Mouse (Mus musculus): Measurements from ENCODE around the gene Ppp1r12a. TPM values are rescaled to one million over a fixed set of nuclear protein-coding genes. Genes with fewer than 3 reads are reported as not detected.

Ppp1r12a gene
- polyA plus RNA-seq, 1 experiment: 168 TPM

DNA sequence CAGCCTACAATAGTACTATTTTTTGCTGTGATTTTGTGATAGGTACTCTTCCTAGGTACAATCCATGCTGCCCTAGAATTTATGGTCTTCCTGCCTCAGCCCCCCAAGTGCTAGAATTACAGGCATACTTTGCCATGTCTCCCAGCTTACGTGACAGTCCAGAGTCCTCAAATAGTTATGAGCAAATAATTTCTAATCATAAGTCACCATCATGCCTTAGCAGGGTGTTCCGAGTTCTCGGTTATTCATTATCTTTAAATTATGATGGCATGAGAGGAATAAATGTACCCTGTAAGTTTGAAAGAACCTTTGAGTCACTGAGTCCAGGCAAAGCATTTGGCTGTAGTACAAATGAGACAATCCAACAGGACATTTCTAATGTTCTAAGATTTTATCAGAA lies 5.9 kb upstream of the Ppp1r12a start:
- H3K27ac ChIP-seq (ENCODE audit: insufficient read depth, low read length): no peak overlapping the region
- H3K4me3 ChIP-seq (ENCODE audit: insufficient read depth, low read length): no peak overlapping the region
- H3K4me1 ChIP-seq (ENCODE audit: control insufficient read depth, insufficient read depth, low read length): no peaks in the 10 kb centered on the region
- TF ChIP-seq POLR2A (IDR thresholded peaks at IDR 0.05; ENCODE audit: low read depth, low read length) (no peak), CTCF (IDR thresholded peaks at IDR 0.05; ENCODE audit: borderline replicate concordance, insufficient read depth, low read length) (no peak)

DNA sequence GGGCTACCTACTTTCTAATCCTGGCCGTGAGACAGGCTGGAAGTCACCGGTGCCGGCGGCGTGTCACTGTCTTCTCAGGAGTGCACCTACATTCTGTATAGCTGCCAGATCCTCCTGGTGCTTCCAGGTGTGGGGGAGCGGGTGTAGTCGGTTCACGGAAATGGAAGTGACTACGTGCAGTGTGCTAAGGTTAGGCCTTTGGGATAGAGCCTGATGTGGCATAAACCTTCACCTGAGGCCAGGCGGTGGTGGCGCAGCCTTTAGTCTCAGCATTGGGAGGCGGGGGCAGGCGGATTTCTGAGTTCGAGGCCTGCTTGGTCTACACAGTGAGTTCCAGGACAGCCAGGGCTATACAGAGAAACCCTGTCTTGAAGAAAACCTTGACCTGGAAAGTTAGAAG lies 3.0 kb upstream of the Ppp1r12a start:
- TF ChIP-seq CTCF (IDR thresholded peaks at IDR 0.05; ENCODE audit: borderline replicate concordance, insufficient read depth, low read length) (no peak), POLR2A (IDR thresholded peaks at IDR 0.05; ENCODE audit: low read depth, low read length) (no peak)
- Histone ChIP-seq H3K27ac (ENCODE audit: insufficient read depth, low read length) (no peak overlapping the region), H3K4me3 (ENCODE audit: insufficient read depth, low read length) (no peak overlapping the region), H3K4me1 (ENCODE audit: control insufficient read depth, insufficient read depth, low read length) (no peaks in the 10 kb centered on the region)

DNA sequence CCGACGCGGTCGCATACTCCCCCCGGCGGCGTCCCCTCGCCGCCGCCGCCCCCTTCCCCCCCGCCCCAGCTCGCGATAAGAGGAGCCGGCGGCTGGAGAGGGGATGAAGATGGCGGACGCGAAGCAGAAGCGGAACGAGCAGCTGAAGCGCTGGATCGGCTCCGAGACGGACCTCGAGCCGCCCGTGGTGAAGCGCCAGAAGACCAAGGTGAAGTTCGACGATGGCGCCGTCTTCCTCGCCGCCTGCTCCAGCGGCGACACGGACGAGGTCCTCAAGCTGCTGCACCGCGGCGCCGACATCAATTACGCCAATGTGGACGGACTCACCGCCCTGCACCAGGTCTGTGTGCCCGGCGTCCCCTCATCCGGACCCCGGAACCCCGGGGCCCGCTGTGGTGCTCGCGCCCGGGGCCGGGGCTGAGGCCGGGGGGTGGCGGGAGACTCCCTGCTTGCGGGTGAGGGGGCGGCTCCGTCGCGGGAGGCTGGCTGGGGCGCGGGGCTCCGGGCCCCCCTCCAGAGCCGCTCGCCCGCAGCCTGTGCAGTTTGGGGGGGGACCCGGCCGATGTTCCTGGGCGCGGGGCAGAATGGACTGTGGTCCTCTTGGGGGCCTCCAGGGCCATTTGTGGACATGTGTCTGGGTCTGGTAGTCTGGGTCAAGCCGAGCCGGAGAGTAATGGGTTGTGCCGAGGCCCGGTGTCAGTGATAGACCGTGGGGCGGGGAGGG lies 466 bp downstream of the Ppp1r12a start:
- Histone ChIP-seq H3K4me1 (ENCODE audit: control insufficient read depth, insufficient read depth, low read length) (0 out of 2 replicates have a peak, but pooled peaks cover 2% of the 10 kb centered on the region), H3K27ac (ENCODE audit: insufficient read depth, low read length) (peak overlapping the region; percentile 92), H3K4me3 (ENCODE audit: insufficient read depth, low read length) (peak overlapping the region; percentile 90)
- TF ChIP-seq POLR2A (IDR thresholded peaks at IDR 0.05; ENCODE audit: low read depth, low read length): peak; percentile 16; the same call in 1 of the 2 replicates
- no peak for TF ChIP-seq CTCF (IDR thresholded peaks at IDR 0.05; ENCODE audit: borderline replicate concordance, insufficient read depth, low read length)

DNA sequence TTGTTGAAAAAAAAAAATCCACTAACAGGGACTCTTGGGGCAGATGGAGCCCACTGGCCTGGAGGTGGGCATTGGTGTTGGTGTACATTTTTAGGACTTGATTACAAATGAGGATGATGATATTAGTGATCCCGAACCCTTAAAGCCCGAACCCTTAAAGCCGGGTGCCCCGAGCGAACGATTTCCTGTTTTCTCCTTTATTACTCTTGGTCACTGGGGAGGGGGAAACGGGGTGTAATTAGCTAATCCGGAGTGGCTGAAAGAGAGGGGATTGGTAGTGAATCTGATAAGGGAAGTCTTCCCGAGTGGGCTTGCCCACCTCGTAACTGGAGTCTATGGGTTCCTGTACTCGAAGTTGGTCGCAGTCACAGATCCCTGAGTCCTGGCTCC lies 1.0 kb downstream of the Ppp1r12a start:
- H3K4me1 ChIP-seq (ENCODE audit: control insufficient read depth, insufficient read depth, low read length): 0 out of 2 replicates have a peak, but pooled peaks cover 2% of the 10 kb centered on the region
- no peak for TF ChIP-seq POLR2A (IDR thresholded peaks at IDR 0.05; ENCODE audit: low read depth, low read length)
- no peak for TF ChIP-seq CTCF (IDR thresholded peaks at IDR 0.05; ENCODE audit: borderline replicate concordance, insufficient read depth, low read length)
- H3K27ac ChIP-seq (ENCODE audit: insufficient read depth, low read length): peak overlapping the region; percentile 92
- peak overlapping the region; percentile 90 for H3K4me3 ChIP-seq (ENCODE audit: insufficient read depth, low read length)

DNA sequence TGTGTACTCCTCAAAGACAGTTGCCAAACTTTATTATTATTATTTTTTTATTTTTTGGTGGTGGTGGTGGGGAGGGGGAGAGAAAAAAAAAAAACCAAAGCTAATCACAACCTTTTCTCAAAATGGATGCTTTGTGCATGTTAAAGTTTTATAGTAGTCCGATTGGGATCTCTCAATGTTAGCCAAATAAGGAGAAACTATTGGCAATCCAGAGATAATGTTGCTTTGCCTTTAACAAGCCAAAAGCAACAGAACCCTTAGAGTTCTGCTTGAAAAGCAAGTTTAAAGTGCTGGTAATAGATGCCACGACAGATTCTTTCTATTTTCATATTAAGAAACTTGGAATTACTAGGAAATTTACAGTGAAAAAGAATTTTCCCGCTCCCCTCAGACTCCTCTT lies 1.5 kb downstream of the Ppp1r12a start:
- Histone ChIP-seq H3K4me3 (ENCODE audit: insufficient read depth, low read length) (peak overlapping the region; percentile 90), H3K4me1 (ENCODE audit: control insufficient read depth, insufficient read depth, low read length) (0 out of 2 replicates have a peak, but pooled peaks cover 2% of the 10 kb centered on the region), H3K27ac (ENCODE audit: insufficient read depth, low read length) (peak overlapping the region; percentile 92)
- TF ChIP-seq POLR2A (IDR thresholded peaks at IDR 0.05; ENCODE audit: low read depth, low read length) (no peak), CTCF (IDR thresholded peaks at IDR 0.05; ENCODE audit: borderline replicate concordance, insufficient read depth, low read length) (no peak)

DNA sequence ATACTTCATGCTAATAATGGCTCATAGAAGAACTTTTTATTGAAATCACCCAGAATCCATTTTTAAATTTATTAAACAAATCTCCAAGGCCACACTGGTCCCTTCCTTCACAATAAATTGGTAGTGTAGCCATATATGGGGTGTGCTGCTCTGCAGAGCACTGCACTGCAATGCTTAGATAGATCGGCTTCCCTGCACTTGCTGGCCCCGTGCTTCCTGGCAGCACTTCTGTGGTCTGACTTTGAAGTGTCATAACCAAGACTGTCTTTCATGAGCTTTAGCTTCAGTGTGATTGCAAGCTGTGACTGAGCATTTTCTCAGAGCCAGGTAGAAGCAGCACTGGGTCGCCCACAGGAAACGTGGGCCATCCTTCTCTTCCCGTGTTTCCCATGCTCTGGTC lies 5.8 kb downstream of the Ppp1r12a start:
- no peak overlapping the region for H3K4me3 ChIP-seq (ENCODE audit: insufficient read depth, low read length)
- H3K4me1 ChIP-seq (ENCODE audit: control insufficient read depth, insufficient read depth, low read length): peaks cover 10% of the 10 kb centered on the region
- TF ChIP-seq CTCF (IDR thresholded peaks at IDR 0.05; ENCODE audit: borderline replicate concordance, insufficient read depth, low read length): no peak
- TF ChIP-seq POLR2A (IDR thresholded peaks at IDR 0.05; ENCODE audit: low read depth, low read length): no peak
- H3K27ac ChIP-seq (ENCODE audit: insufficient read depth, low read length): no peak overlapping the region

DNA sequence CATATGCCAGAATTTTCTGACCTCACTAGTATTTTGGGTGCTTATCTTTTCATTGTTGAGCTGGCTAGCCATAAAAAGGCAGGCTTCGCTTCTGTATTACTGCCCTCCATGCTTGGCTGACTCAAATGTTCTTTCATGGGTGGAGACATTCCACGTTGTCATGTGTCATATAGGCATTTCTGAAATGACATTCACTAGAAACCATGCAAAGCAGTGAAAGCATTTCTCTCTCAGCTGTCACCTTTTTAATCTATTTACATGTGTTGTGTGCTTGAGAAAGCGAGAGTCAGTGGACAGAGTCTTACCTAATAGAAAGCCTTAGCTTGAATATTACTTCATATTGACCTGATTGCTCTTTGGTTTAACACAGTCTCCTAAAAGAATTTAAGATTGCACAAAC lies 8.8 kb downstream of the Ppp1r12a start:
- peaks cover 16% of the 10 kb centered on the region for H3K4me1 ChIP-seq (ENCODE audit: control insufficient read depth, insufficient read depth, low read length)
- H3K27ac ChIP-seq (ENCODE audit: insufficient read depth, low read length): no peak overlapping the region
- no peak overlapping the region for H3K4me3 ChIP-seq (ENCODE audit: insufficient read depth, low read length)
- TF ChIP-seq CTCF (IDR thresholded peaks at IDR 0.05; ENCODE audit: borderline replicate concordance, insufficient read depth, low read length) (no peak), POLR2A (IDR thresholded peaks at IDR 0.05; ENCODE audit: low read depth, low read length) (no peak)

DNA sequence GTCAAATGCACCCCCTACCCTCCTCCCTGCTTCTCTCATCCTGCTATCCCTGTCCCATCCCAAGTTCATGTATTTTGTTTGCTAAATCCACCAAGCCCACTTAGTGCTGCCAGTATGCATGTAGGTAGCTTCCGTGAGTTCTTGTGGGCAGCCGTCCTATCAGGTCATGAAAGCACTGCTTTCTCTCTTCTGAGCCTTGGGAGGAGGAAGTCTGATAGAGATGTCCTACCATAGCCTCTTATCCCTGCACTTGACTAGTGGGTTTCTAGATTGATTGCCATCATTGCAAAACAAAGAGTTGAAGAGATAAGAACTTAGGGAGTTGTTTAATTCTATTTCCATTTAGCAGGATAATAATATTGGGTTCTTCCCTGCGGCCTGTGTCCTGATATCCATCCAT lies 9.6 kb downstream of the Ppp1r12a start:
- H3K4me1 ChIP-seq (ENCODE audit: control insufficient read depth, insufficient read depth, low read length): peaks cover 16% of the 10 kb centered on the region
- no peak overlapping the region for H3K27ac ChIP-seq (ENCODE audit: insufficient read depth, low read length)
- TF ChIP-seq POLR2A (IDR thresholded peaks at IDR 0.05; ENCODE audit: low read depth, low read length): no peak
- TF ChIP-seq CTCF (IDR thresholded peaks at IDR 0.05; ENCODE audit: borderline replicate concordance, insufficient read depth, low read length): no peak
- H3K4me3 ChIP-seq (ENCODE audit: insufficient read depth, low read length): no peak overlapping the region

DNA sequence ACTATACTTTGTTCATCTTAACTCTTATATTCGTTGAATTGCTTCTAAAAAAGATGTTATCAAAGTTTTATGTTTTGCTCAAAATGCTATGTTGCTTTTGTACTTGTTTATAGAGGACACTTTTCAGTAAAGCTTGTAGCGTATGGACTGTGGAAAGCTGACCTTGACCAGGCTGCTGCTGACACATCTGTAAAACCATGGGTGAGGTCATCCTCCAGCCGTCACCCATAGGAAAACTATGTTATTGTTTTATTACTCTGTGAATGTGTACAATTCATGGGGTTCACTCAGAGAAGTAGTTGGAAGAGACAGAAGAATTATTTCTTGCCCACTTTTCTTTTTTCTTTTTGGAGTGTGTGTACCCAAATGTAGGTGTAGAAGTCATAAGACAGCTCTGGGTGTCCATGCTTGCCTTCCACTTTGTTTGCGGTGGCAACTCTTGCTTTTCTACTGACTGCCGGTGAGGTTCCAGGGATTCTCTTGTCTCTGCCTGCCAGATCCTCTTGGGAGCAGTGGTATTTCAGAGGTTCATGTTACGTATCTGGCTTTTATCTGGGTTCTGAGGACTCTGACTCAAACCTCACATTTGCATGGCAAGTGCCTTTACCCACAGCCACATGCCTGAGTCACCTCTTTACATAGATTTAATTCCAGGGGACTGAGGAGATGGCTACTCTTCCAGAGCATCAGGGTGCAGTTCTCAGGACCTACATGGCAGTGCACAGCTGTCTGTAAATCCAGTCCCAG lies 11.0 kb downstream of the Ppp1r12a start:
- peak overlapping the region; percentile 49 for H3K27ac ChIP-seq (ENCODE audit: insufficient read depth, low read length)
- TF ChIP-seq POLR2A (IDR thresholded peaks at IDR 0.05; ENCODE audit: low read depth, low read length) (no peak), CTCF (IDR thresholded peaks at IDR 0.05; ENCODE audit: borderline replicate concordance, insufficient read depth, low read length) (no peak)

DNA sequence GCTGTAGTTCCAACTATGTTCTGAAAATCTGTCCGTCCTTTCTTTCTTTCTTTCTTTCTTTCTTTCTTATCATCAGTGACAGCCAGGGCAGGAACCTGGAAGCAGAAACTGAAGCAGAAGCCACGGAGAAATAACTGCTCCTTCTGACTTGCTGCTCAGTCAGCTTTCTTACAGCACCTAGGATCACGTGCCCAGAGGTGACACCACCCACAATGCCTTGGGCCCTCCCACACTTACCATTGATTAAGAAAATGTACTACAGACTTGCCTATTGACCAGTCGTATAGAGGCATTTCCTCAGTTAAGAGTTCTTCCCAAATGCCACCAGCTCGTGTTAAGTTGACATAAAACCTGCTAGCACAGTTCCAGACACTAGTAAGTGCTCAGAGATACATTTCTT lies 12.1 kb downstream of the Ppp1r12a start:
- Histone ChIP-seq H3K27ac (ENCODE audit: insufficient read depth, low read length) (no peak overlapping the region), H3K4me1 (ENCODE audit: control insufficient read depth, insufficient read depth, low read length) (peaks cover 16% of the 10 kb centered on the region), H3K4me3 (ENCODE audit: insufficient read depth, low read length) (no peak overlapping the region)
- TF ChIP-seq CTCF (IDR thresholded peaks at IDR 0.05; ENCODE audit: borderline replicate concordance, insufficient read depth, low read length) (no peak), POLR2A (IDR thresholded peaks at IDR 0.05; ENCODE audit: low read depth, low read length) (no peak)

More for the DNA sequence above, 11.0 kb downstream of the Ppp1r12a start:
- Histone ChIP-seq H3K4me1 (ENCODE audit: control insufficient read depth, insufficient read depth, low read length) (peaks cover 16% of the 10 kb centered on the region), H3K4me3 (ENCODE audit: insufficient read depth, low read length) (no peak overlapping the region)

Data from embryonic fibroblast, embryonic 13.5 days (primary cell).